Mouse (Mus musculus): Measurements from ENCODE around the gene Gm9736. TPM values are rescaled to one million over a fixed set of nuclear protein-coding genes. Genes with fewer than 3 reads are reported as not detected.
"Not testable (repeated sequence)": the region's sequence is repeated elsewhere in the genome, so short reads cannot be mapped to it uniquely, and the experiment has no call there.

Gm9736 gene
- total and polyA plus RNA-seq, 3 experiments, result not detected

DNA sequence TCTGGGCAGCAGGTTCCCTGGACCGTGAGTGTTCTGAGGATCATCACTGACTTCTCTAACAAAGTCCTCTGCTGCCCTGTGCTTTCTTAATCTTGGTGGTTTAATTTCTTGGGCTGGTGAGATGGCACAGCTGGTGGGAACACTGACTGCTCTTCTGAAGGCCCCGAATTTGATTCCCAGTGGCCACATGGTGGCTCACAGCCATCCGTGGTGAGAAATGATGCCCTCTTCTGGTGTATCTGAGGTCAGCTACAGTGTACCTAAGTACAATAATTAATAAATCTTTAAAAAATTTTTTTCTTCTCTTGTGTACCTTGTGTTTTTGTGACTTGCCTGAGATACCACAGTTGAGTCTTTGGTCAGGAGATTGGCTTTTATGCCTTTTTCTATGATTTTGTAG lies 1.2 kb upstream of the Gm9736 start:
- H3K36me3 ChIP-seq (replicated peaks in 1 of 2; ENCODE audit: control insufficient read depth in 1 of 2, insufficient read depth in 1 of 2, low read length in 1 of 2); H3K4me2 ChIP-seq (ENCODE audit: insufficient read depth, low read depth, poor library complexity, severe bottlenecking); H3K4me1 ChIP-seq (ENCODE audit: control insufficient read depth in 1 of 2, insufficient read depth in 2 of 2); H3K79me2 ChIP-seq (replicated peaks; ENCODE audit: control insufficient read depth, extremely low read depth, insufficient read depth, poor library complexity, severe bottlenecking); H3K4me3 ChIP-seq (replicated peaks in 1 of 3; ENCODE audit: low read depth in 2 of 3, low read length in 2 of 3, poor library complexity in 1 of 3); H3K9ac ChIP-seq (ENCODE audit: insufficient read depth, low read depth); H3K27ac ChIP-seq (ENCODE audit: insufficient read depth, low read depth); in situ Hi-C loops (cut with MboI; ENCODE audit: low pct_ligation_motif_present, low pct_unique_long_range_greater_than_20kb, low sequenced_read_pairs); dilution Hi-C loops (cut with MboI; ENCODE audit: extremely low pct_ligation_motif_present, extremely low pct_unique_long_range_greater_than_20kb, low sequenced_read_pairs): not testable (repeated sequence)
- Histone ChIP-seq H3K27me3 (replicated peaks) (peaks cover 23% of the 10 kb centered on the region), H3K9me3 (replicated peaks; ENCODE audit: low read length) (peaks cover 16% of the 10 kb centered on the region)
- DNase-seq (ENCODE audit: extremely low read depth), result peak; percentile 15
- TF ChIP-seq CTCF (conservative IDR thresholded peaks at IDR 0.05 in 1 of 2, IDR thresholded peaks at IDR 0.05 in 1 of 2; ENCODE audit: low read depth in 2 of 2, low read length in 2 of 2) (peak in 1 of 2 experiments; percentile 71; a peak in 2 of 4 replicates), RAD21 (IDR thresholded peaks at IDR 0.05; ENCODE audit: low read depth, low read length) (peak; percentile 13), SMC3 (IDR thresholded peaks at IDR 0.05; ENCODE audit: low read depth, low read length) (peak; percentile 54)

GRCm38 (mm10) chr10:77750686-77751085 lies 468 bp downstream of the Gm9736 start:
- H3K79me2 ChIP-seq (replicated peaks; ENCODE audit: control insufficient read depth, extremely low read depth, insufficient read depth, poor library complexity, severe bottlenecking); H3K4me1 ChIP-seq (ENCODE audit: control insufficient read depth in 1 of 2, insufficient read depth in 2 of 2); H3K9ac ChIP-seq (ENCODE audit: insufficient read depth, low read depth); dilution Hi-C loops (cut with MboI; ENCODE audit: extremely low pct_ligation_motif_present, extremely low pct_unique_long_range_greater_than_20kb, low sequenced_read_pairs); in situ Hi-C loops (cut with MboI; ENCODE audit: low pct_ligation_motif_present, low pct_unique_long_range_greater_than_20kb, low sequenced_read_pairs); H3K4me3 ChIP-seq (replicated peaks in 1 of 3; ENCODE audit: low read depth in 2 of 3, low read length in 2 of 3, poor library complexity in 1 of 3); H3K4me2 ChIP-seq (ENCODE audit: insufficient read depth, low read depth, poor library complexity, severe bottlenecking); H3K36me3 ChIP-seq (replicated peaks in 1 of 2; ENCODE audit: control insufficient read depth in 1 of 2, insufficient read depth in 1 of 2, low read length in 1 of 2); H3K27ac ChIP-seq (ENCODE audit: insufficient read depth, low read depth); DNase-seq (ENCODE audit: extremely low read depth): not testable (repeated sequence)
- peaks cover 18% of the 10 kb centered on the region for H3K9me3 ChIP-seq (replicated peaks; ENCODE audit: low read length)
- H3K27me3 ChIP-seq (replicated peaks), result peaks cover 20% of the 10 kb centered on the region

- H3K79me2 ChIP-seq (replicated peaks; ENCODE audit: control insufficient read depth, extremely low read depth, insufficient read depth, poor library complexity, severe bottlenecking); H3K27ac ChIP-seq (ENCODE audit: insufficient read depth, low read depth); H3K4me2 ChIP-seq (ENCODE audit: insufficient read depth, low read depth, poor library complexity, severe bottlenecking); dilution Hi-C loops (cut with MboI; ENCODE audit: extremely low pct_ligation_motif_present, extremely low pct_unique_long_range_greater_than_20kb, low sequenced_read_pairs); H3K4me1 ChIP-seq (ENCODE audit: control insufficient read depth in 1 of 2, insufficient read depth in 2 of 2); H3K9ac ChIP-seq (ENCODE audit: insufficient read depth, low read depth); H3K36me3 ChIP-seq (replicated peaks in 1 of 2; ENCODE audit: control insufficient read depth in 1 of 2, insufficient read depth in 1 of 2, low read length in 1 of 2); H3K4me3 ChIP-seq (replicated peaks in 1 of 3; ENCODE audit: low read depth in 2 of 3, low read length in 2 of 3, poor library complexity in 1 of 3); in situ Hi-C loops (cut with MboI; ENCODE audit: low pct_ligation_motif_present, low pct_unique_long_range_greater_than_20kb, low sequenced_read_pairs); H3K9me3 ChIP-seq (replicated peaks; ENCODE audit: low read length); DNase-seq (ENCODE audit: extremely low read depth): not testable (repeated sequence)
- H3K27me3 ChIP-seq (replicated peaks), result peaks cover 50% of the 10 kb centered on the region
Measured at GRCm38 (mm10) chr10:77741924-77742688, 9.0 kb downstream of the Gm9736 start, which contains the start of gene Gm18596. Gene Gm18596, minus strand, starts transcription at chr10:77742638.

- Histone ChIP-seq H3K9ac (ENCODE audit: insufficient read depth, low read depth) (no peak overlapping the region), H3K4me2 (ENCODE audit: insufficient read depth, low read depth, poor library complexity, severe bottlenecking) (peak overlapping the region; percentile 37; the same call in 1 of the 2 replicates), H3K4me3 (replicated peaks in 1 of 3; ENCODE audit: low read depth in 2 of 3, low read length in 2 of 3, poor library complexity in 1 of 3) (no peak overlapping the region), H3K79me2 (replicated peaks; ENCODE audit: control insufficient read depth, extremely low read depth, insufficient read depth, poor library complexity, severe bottlenecking) (no peaks in the 10 kb centered on the region), H3K27me3 (replicated peaks) (peaks cover 47% of the 10 kb centered on the region), H3K4me1 (ENCODE audit: control insufficient read depth in 1 of 2, insufficient read depth in 2 of 2) (peaks cover 0 to 5% of the 10 kb centered on the region in 2 experiments; a peak in 2 of 4 replicates), H3K9me3 (replicated peaks; ENCODE audit: low read length) (peaks cover 11% of the 10 kb centered on the region), H3K27ac (ENCODE audit: insufficient read depth, low read depth) (no peak overlapping the region), H3K36me3 (replicated peaks in 1 of 2; ENCODE audit: control insufficient read depth in 1 of 2, insufficient read depth in 1 of 2, low read length in 1 of 2) (no peaks in the 10 kb centered on the region)
- in situ Hi-C loops (cut with MboI; ENCODE audit: low pct_ligation_motif_present, low pct_unique_long_range_greater_than_20kb, low sequenced_read_pairs), result no loop called here
- no peak for TF ChIP-seq CHD2 (IDR thresholded peaks at IDR 0.05; ENCODE audit: low read length)
- peak; percentile 60 for TF ChIP-seq EP300 (IDR thresholded peaks at IDR 0.05; ENCODE audit: low read length)
- peak; percentile 57 for TF ChIP-seq IRF4 (IDR thresholded peaks at IDR 0.05; ENCODE audit: low read depth, low read length)
- dilution Hi-C loops (cut with MboI; ENCODE audit: extremely low pct_ligation_motif_present, extremely low pct_unique_long_range_greater_than_20kb, low sequenced_read_pairs), result no loop called here
- DNase-seq (ENCODE audit: extremely low read depth), result no peak
Measured at GRCm38 (mm10) chr10:77738929-77739328, 12.2 kb downstream of the Gm9736 start.
